Comparison of ENCODE assay signal across 8 mouse cellular contexts in the genomic region with DNA sequence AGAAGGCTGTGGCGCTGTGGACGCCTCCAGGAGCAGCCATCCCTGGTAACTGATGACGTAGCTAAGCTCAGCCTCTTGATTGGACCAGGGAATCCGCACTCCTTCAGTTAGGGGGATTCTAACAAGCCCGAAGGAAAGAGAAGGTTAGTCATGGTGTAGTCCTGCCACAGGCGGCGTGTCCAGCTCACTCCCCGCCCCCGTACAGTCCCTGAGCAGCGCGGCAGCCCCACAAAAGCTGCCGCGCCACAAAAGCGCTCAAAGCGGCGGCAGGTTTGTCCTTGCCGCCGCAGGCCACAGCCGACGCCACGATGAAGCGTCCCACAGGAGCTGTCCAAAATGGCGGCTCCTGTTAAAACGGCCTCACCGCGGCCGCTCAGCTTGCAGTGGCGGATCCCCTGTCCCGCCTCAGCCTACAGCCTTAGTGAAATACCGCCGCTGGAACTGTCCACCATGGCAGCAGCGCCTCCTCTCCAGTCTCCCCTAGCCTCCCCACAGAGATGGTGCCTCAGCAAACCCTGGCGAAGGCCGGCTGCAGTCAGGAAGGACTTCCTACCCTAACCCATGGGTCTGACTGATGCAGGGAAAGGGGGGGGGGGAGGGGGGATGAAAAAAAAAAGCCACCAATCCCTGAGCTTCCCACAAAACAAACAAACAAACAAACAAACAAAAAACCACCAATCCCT. TPM values are rescaled to one million over a fixed set of nuclear protein-coding genes. Genes with fewer than 3 reads are reported as not detected.
DNase-seq lines count a peak whose midpoint lies in the region; ATAC-seq and TF ChIP-seq lines count a peak whose summit lies in the region.

BC051142 (plus strand) TSS at position 110 of the 683 bp plus-strand sequence.

- peak; percentile 96 for ATAC-seq in granulocyte monocyte progenitor cell, adult 5-6 weeks (replicated peaks; ENCODE audit: poor library complexity, severe bottlenecking)
- peak; percentile 91 for ATAC-seq in intestine, postnatal 0 days

- intact Hi-C loops in left cerebral cortex, postnatal 36 days (cut with DNase I) = no loop called here

- H3K27me3 ChIP-seq in intestine, postnatal 0 days (replicated peaks; ENCODE audit: control insufficient read depth, insufficient read depth, low read length) = no peaks in the 10 kb centered on the region
- H3K27me3 ChIP-seq in midbrain, embryonic 10.5 days (ENCODE audit: low read depth, poor library complexity, severe bottlenecking) = no peaks in the 10 kb centered on the region; the same call in 1 of the 2 replicates

- peak within 1 kb of the TSS; percentile 90 for H3K4me2 ChIP-seq in intestine, postnatal 0 days (replicated peaks; ENCODE audit: low read depth)

- peak within 1 kb of the TSS; percentile 58 for H3K27ac ChIP-seq in intestine, postnatal 0 days (ENCODE audit: low read depth, low read length)
- peak within 1 kb of the TSS; percentile 97 for H3K27ac ChIP-seq in midbrain, embryonic 10.5 days (replicated peaks)

- TF ChIP-seq CTCF in intestine, postnatal 0 days (IDR thresholded peaks at IDR 0.05; ENCODE audit: low read depth) = peak; percentile 18; the same call in 1 of the 2 replicates

- no peaks in the 10 kb centered on the region for H3K4me1 ChIP-seq in intestine, postnatal 0 days (replicated peaks; ENCODE audit: control insufficient read depth, insufficient read depth, low read length)
- H3K4me1 ChIP-seq in midbrain, embryonic 10.5 days = peaks cover 11% of the 10 kb centered on the region

- H3K4me3 ChIP-seq in intestine, postnatal 0 days (ENCODE audit: low read depth, low read length) = peak within 1 kb of the TSS; percentile 51
- H3K4me3 ChIP-seq in midbrain, embryonic 10.5 days = peak within 1 kb of the TSS; percentile 71

- DNase-seq in adrenal gland, adult 8-10 months = peak; percentile 82
- peak; percentile 88 for DNase-seq in embryo, embryonic 11 days
- peak; percentile 77 to 85 for DNase-seq in left cerebral cortex, postnatal 36 days (ENCODE audit: low spot score in 2 of 2)
- peak; percentile 84 for DNase-seq in midbrain, embryonic 10.5 days (ENCODE audit: low spot score)
- peak; percentile 75 for DNase-seq in right cerebral cortex, postnatal 4 days
- no peak for DNase-seq in MN1 (ENCODE audit: low spot score)

- peak within 1 kb of the TSS; percentile 54 for H3K9ac ChIP-seq in intestine, postnatal 0 days (ENCODE audit: low read depth, low read length)

- WGBS in intestine, postnatal 0 days = 4% methylated on average over 34 of the region's 34 CpGs
- WGBS in midbrain, embryonic 10.5 days = 7% methylated on average over 34 of the region's 34 CpGs

- no peaks in the 10 kb centered on the region for H3K36me3 ChIP-seq in intestine, postnatal 0 days (ENCODE audit: control insufficient read depth, insufficient read depth)
- H3K36me3 ChIP-seq in midbrain, embryonic 10.5 days = no peaks in the 10 kb centered on the region

- no peaks in the 10 kb centered on the region for H3K9me3 ChIP-seq in intestine, postnatal 0 days (ENCODE audit: control insufficient read depth)
- H3K9me3 ChIP-seq in midbrain, embryonic 10.5 days (replicated peaks) = no peaks in the 10 kb centered on the region; the same call in 1 of the 2 replicates

RNA-seq across cellular contexts. Expression of gene BC051142, which starts in this region (rescaled TPM):
- total RNA-seq in adrenal gland, adult 8-10 months (2022) = 1 to 10 TPM; 1.7 to 8.6 (median 5.6) TPM
- total RNA-seq in granulocyte monocyte progenitor cell, adult 5-6 weeks (2014; fragmentation: Nextera tagmentation) = not detected in 2 replicates
- total RNA-seq in granulocyte monocyte progenitor cell, adult 5-6 weeks (2017) = 0.21 TPM in 1 of 2 replicates, not detected in the other
- 1.6 and 1.7 TPM in 2 replicates for polyA plus RNA-seq in intestine, postnatal 0 days (2015; fragmentation: Nextera tagmentation; extraction: Ambion mirVana)
- total RNA-seq in left cerebral cortex, postnatal 36 days (2021) = 1 to 10 TPM; 4.1 TPM
- 1.8 and 3.1 TPM in 2 replicates for polyA plus RNA-seq in midbrain, embryonic 10.5 days (2016; fragmentation: Nextera tagmentation; extraction: Ambion mirVana)

Comparison
In these comparisons a context has a peak if more than half of its experiments do, and no peak if none do; other contexts are left out.
1. Peak in ATAC-seq in granulocyte monocyte progenitor cell, adult 5-6 weeks; RNA of the gene not detected or under 1 TPM.